Mouse (Mus musculus): ENCODE data around the gene Gcnt3. TPM values are rescaled to one million over a fixed set of nuclear protein-coding genes. Genes with fewer than 3 reads are reported as not detected.

Gene Gcnt3
- polyA plus RNA-seq, 1 experiment from 2014 or later: 0.07 TPM

DNA sequence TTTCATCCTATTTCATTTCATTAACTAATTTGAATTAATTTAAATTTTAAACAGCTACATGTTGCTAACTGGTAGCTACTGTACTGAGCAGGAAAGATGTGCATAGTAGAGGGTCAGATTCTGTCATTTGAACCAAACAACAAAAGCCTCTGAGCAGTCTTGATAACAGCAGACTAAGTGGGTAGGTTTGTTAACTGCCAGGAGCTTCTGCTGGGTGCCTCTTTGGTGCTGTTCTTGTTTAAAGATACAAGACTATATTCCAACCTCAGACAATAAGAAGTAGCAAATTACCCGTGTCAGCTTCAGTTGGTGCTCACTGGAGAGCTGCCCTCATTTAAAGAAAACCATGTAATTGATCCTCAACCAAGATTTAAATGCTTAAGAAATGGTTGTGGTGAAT lies 16.3 kb downstream of the Gcnt3 start:
- WGBS (ENCODE audit: insufficient replicate concordance): 15% methylated on average over 1 of the region's 1 CpGs
- H3K27me3 ChIP-seq (ENCODE audit: control insufficient read depth, insufficient read depth, low read depth, low read length): no peaks in the 10 kb centered on the region
- H3K27ac ChIP-seq (ENCODE audit: low read length): no peak overlapping the region
- H3K4me2 ChIP-seq (ENCODE audit: low read depth, low read length): no peak overlapping the region
- no peaks in the 10 kb centered on the region for H3K9me3 ChIP-seq (replicated peaks; ENCODE audit: control insufficient read depth, low read length)
- peaks cover 17% of the 10 kb centered on the region for H3K36me3 ChIP-seq (ENCODE audit: control insufficient read depth, insufficient read depth)
- H3K9ac ChIP-seq (ENCODE audit: low read depth, low read length): no peak overlapping the region
- peaks cover 7% of the 10 kb centered on the region for H3K4me1 ChIP-seq (ENCODE audit: control insufficient read depth, low read depth, low read length)
- H3K4me3 ChIP-seq (ENCODE audit: low read depth, low read length): no peak overlapping the region
- ATAC-seq (ENCODE audit: low read depth): peak; percentile 19; the same call in 1 of the 2 replicates

GRCm38 (mm10) chr9:70018879-70019278 lies 19.0 kb downstream of the Gcnt3 start:
- Histone ChIP-seq H3K27ac (ENCODE audit: low read length) (no peak overlapping the region), H3K27me3 (ENCODE audit: control insufficient read depth, insufficient read depth, low read depth, low read length) (no peaks in the 10 kb centered on the region), H3K4me2 (ENCODE audit: low read depth, low read length) (no peak overlapping the region), H3K36me3 (ENCODE audit: control insufficient read depth, insufficient read depth) (peaks cover 17% of the 10 kb centered on the region), H3K9me3 (replicated peaks; ENCODE audit: control insufficient read depth, low read length) (no peaks in the 10 kb centered on the region), H3K4me3 (ENCODE audit: low read depth, low read length) (no peak overlapping the region), H3K4me1 (ENCODE audit: control insufficient read depth, low read depth, low read length) (peaks cover 13% of the 10 kb centered on the region), H3K9ac (ENCODE audit: low read depth, low read length) (no peak overlapping the region)
- no peak for ATAC-seq (ENCODE audit: low read depth)

GRCm38 (mm10) chr9:70015632-70016031 lies 22.3 kb downstream of the Gcnt3 start:
- H3K27me3 ChIP-seq (ENCODE audit: control insufficient read depth, insufficient read depth, low read depth, low read length): no peaks in the 10 kb centered on the region
- H3K36me3 ChIP-seq (ENCODE audit: control insufficient read depth, insufficient read depth): peaks cover 17% of the 10 kb centered on the region
- H3K9ac ChIP-seq (ENCODE audit: low read depth, low read length): no peak overlapping the region
- no peak overlapping the region for H3K4me2 ChIP-seq (ENCODE audit: low read depth, low read length)
- no peak overlapping the region for H3K4me3 ChIP-seq (ENCODE audit: low read depth, low read length)
- H3K9me3 ChIP-seq (replicated peaks; ENCODE audit: control insufficient read depth, low read length): no peaks in the 10 kb centered on the region
- WGBS (ENCODE audit: insufficient replicate concordance): 80% methylated on average over 2 of the region's 2 CpGs
- no peak for ATAC-seq (ENCODE audit: low read depth)
- peaks cover 18% of the 10 kb centered on the region for H3K4me1 ChIP-seq (ENCODE audit: control insufficient read depth, low read depth, low read length)
- no peak overlapping the region for H3K27ac ChIP-seq (ENCODE audit: low read length)

GRCm38 (mm10) chr9:70012408-70012901 lies 25.4 kb downstream of the Gcnt3 start, which contains the start of gene Gtf2a2:
TSS of gene Gtf2a2 (plus strand) at chr9:70012550.
- no peaks in the 10 kb centered on the region for H3K9me3 ChIP-seq (replicated peaks; ENCODE audit: control insufficient read depth, low read length)
- H3K4me2 ChIP-seq (ENCODE audit: low read depth, low read length): peak within 1 kb of the TSS; percentile 74
- no peaks in the 10 kb centered on the region for H3K27me3 ChIP-seq (ENCODE audit: control insufficient read depth, insufficient read depth, low read depth, low read length)
- H3K27ac ChIP-seq (ENCODE audit: low read length): peak within 1 kb of the TSS; percentile 84
- under 1% methylated on average over 57 of the region's 57 CpGs for WGBS (ENCODE audit: insufficient replicate concordance)
- H3K4me1 ChIP-seq (ENCODE audit: control insufficient read depth, low read depth, low read length): peaks cover 26% of the 10 kb centered on the region
- H3K4me3 ChIP-seq (ENCODE audit: low read depth, low read length): peak within 1 kb of the TSS; percentile 72
- H3K9ac ChIP-seq (ENCODE audit: low read depth, low read length): peak within 1 kb of the TSS; percentile 87
- peaks cover 5% of the 10 kb centered on the region; the same call in 1 of the 2 replicates for H3K36me3 ChIP-seq (ENCODE audit: control insufficient read depth, insufficient read depth)
- ATAC-seq (ENCODE audit: low read depth): peak; percentile 93

GRCm38 (mm10) chr9:70011537-70012407 lies 26.1 kb downstream of the Gcnt3 start:
- Histone ChIP-seq H3K4me2 (ENCODE audit: low read depth, low read length) (peak overlapping the region; percentile 65), H3K9me3 (replicated peaks; ENCODE audit: control insufficient read depth, low read length) (no peaks in the 10 kb centered on the region), H3K36me3 (ENCODE audit: control insufficient read depth, insufficient read depth) (peaks cover 1% of the 10 kb centered on the region; the same call in 1 of the 2 replicates), H3K4me3 (ENCODE audit: low read depth, low read length) (peak overlapping the region; percentile 72), H3K4me1 (ENCODE audit: control insufficient read depth, low read depth, low read length) (peaks cover 26% of the 10 kb centered on the region), H3K9ac (ENCODE audit: low read depth, low read length) (peak overlapping the region; percentile 39), H3K27ac (ENCODE audit: low read length) (peak overlapping the region; percentile 84), H3K27me3 (ENCODE audit: control insufficient read depth, insufficient read depth, low read depth, low read length) (no peaks in the 10 kb centered on the region)
- 50% methylated on average over 14 of the region's 14 CpGs for WGBS (ENCODE audit: insufficient replicate concordance)
- no peak for ATAC-seq (ENCODE audit: low read depth)

DNA sequence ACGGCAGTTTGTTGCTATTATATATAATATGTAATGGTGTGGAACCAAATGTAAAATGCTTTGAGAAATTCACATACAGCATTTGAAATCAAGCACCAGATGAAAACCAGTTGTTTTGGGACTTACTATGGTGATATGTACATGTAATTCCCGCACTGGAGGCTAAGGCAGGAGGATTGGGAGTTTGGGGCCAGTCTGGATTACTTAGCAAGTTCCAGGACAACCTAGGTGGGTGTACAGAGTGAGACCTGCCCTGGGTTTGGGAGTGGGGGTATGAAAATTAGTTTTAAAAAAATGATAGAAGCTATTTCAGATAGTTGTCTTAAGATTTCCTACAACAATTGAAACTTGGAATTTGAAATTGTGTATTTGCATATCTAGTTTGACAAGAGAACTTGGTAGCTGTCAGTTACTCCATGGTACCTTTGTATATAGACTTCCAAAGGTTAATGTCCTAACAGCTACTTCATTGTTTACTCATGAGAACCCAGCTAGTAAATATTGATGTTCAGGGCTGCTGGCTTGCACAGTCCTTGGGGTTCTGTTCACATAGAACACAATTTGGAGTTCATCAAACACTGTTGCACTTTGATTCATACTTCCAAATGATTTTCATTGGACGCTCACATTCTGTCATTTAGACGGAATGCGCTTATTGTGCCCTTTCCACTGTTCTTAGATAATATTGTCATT lies 27.0 kb downstream of the Gcnt3 start:
- WGBS (ENCODE audit: insufficient replicate concordance): 81% methylated on average over 5 of the region's 5 CpGs
- H3K4me3 ChIP-seq (ENCODE audit: low read depth, low read length): no peak overlapping the region
- no peaks in the 10 kb centered on the region; the same call in 1 of the 2 replicates for H3K36me3 ChIP-seq (ENCODE audit: control insufficient read depth, insufficient read depth)
- H3K9me3 ChIP-seq (replicated peaks; ENCODE audit: control insufficient read depth, low read length): no peaks in the 10 kb centered on the region
- no peak overlapping the region for H3K4me2 ChIP-seq (ENCODE audit: low read depth, low read length)
- peak; percentile 41 for ATAC-seq (ENCODE audit: low read depth)
- H3K4me1 ChIP-seq (ENCODE audit: control insufficient read depth, low read depth, low read length): peaks cover 26% of the 10 kb centered on the region
- H3K27ac ChIP-seq (ENCODE audit: low read length): peak overlapping the region; percentile 84
- H3K27me3 ChIP-seq (ENCODE audit: control insufficient read depth, insufficient read depth, low read depth, low read length): no peaks in the 10 kb centered on the region
- H3K9ac ChIP-seq (ENCODE audit: low read depth, low read length): 0 out of 2 replicates have a peak overlapping the region, but pooled peaks have one; percentile 14

DNA sequence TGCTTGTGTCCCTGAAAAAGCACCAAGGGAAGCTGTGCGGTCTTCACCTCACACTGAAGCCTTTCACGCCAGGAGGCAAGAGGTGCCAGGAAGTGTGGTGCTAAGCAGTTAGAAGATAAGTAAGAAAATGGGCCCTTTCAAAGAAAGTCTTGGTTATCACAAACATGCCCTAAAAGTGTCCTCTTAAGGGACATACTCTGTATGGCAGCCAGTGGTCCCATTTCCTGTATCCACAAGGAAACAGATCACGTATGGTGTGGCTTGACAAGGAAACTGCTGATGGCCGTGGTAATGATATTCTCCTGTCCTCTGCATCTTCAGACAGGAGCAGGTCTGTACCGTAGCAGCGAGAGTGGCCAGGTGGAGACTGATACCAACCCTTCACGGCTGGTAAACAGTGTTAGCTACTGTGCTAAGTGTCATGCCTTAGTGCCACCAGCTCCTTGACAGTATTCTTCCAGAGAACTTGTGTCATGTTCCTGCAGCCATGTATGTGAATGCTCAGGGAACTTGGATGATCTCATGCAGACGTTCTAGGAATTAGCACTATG lies 28.1 kb downstream of the Gcnt3 start:
- no peaks in the 10 kb centered on the region for H3K9me3 ChIP-seq (replicated peaks; ENCODE audit: control insufficient read depth, low read length)
- ATAC-seq (ENCODE audit: low read depth): no peak
- peak overlapping the region; percentile 61 for H3K27ac ChIP-seq (ENCODE audit: low read length)
- H3K4me2 ChIP-seq (ENCODE audit: low read depth, low read length): no peak overlapping the region
- H3K27me3 ChIP-seq (ENCODE audit: control insufficient read depth, insufficient read depth, low read depth, low read length): no peaks in the 10 kb centered on the region
- 35% methylated on average over 8 of the region's 8 CpGs for WGBS (ENCODE audit: insufficient replicate concordance)
- no peak overlapping the region for H3K4me3 ChIP-seq (ENCODE audit: low read depth, low read length)
- H3K4me1 ChIP-seq (ENCODE audit: control insufficient read depth, low read depth, low read length): peaks cover 26% of the 10 kb centered on the region
- H3K36me3 ChIP-seq (ENCODE audit: control insufficient read depth, insufficient read depth): no peaks in the 10 kb centered on the region; the same call in 1 of the 2 replicates
- no peak overlapping the region for H3K9ac ChIP-seq (ENCODE audit: low read depth, low read length)

GRCm38 (mm10) chr9:70007506-70008248 lies 30.2 kb downstream of the Gcnt3 start:
- Histone ChIP-seq H3K4me2 (ENCODE audit: low read depth, low read length) (no peak overlapping the region), H3K27ac (ENCODE audit: low read length) (no peak overlapping the region), H3K9ac (ENCODE audit: low read depth, low read length) (no peak overlapping the region), H3K4me1 (ENCODE audit: control insufficient read depth, low read depth, low read length) (peaks cover 14% of the 10 kb centered on the region), H3K9me3 (replicated peaks; ENCODE audit: control insufficient read depth, low read length) (no peaks in the 10 kb centered on the region), H3K4me3 (ENCODE audit: low read depth, low read length) (no peak overlapping the region), H3K27me3 (ENCODE audit: control insufficient read depth, insufficient read depth, low read depth, low read length) (no peaks in the 10 kb centered on the region), H3K36me3 (ENCODE audit: control insufficient read depth, insufficient read depth) (peaks cover 4% of the 10 kb centered on the region)
- WGBS (ENCODE audit: insufficient replicate concordance): 79% methylated on average over 14 of the region's 14 CpGs
- ATAC-seq (ENCODE audit: low read depth): no peak
